Mouse (Mus musculus) cerebellum, adult 2 months (tissue): ENCODE data around the gene Rcbtb1. TPM values are rescaled to one million over a fixed set of nuclear protein-coding genes. Genes with fewer than 3 reads are reported as not detected.

ENCODE experiments used
- DNase-seq, 2 experiments: peaks; one replicate each; pipeline ENCODE4 v3.0.0; 2021
- H3K27ac ChIP-seq: fragments of 200-500 bp; 2 replicates; pipeline ENCODE4 v1.5.1; 2012; ENCODE audit warnings: low read length, control low read depth, inconsistent platforms; ENCODE audit not compliant: insufficient read depth
- H3K27me3 ChIP-seq: fragments of 200-500 bp; 2 replicates; pipeline ENCODE4 v1.6.1; 2012; ENCODE audit warnings: inconsistent platforms, mild to moderate bottlenecking, low read length, moderate library complexity; ENCODE audit not compliant: control insufficient read depth, insufficient read depth
- H3K4me1 ChIP-seq: fragments of 200-500 bp; 2 replicates; pipeline ENCODE4 v1.6.1; 2011; ENCODE audit warnings: low read length; ENCODE audit not compliant: control insufficient read depth, insufficient read depth
- H3K4me3 ChIP-seq: fragments of 200-500 bp; replicated peaks from 2 replicates; pipeline ENCODE3; 2011; ENCODE audit warnings: mild to moderate bottlenecking, low read depth, low read length, control low read depth; ENCODE audit not compliant: insufficient read depth
- CTCF ChIP-seq: fragments of 200-500 bp; IDR thresholded peaks from 2 replicates; pipeline ENCODE4 v1.5.1; 2011; ENCODE audit warnings: low read depth, mild to moderate bottlenecking, control low read depth, low read length, moderate library complexity, borderline replicate concordance; ENCODE audit not compliant: insufficient read depth
- POLR2A ChIP-seq: fragments of 200-500 bp; IDR thresholded peaks from 2 replicates; pipeline ENCODE4 v1.6.1; 2011; ENCODE audit warnings: low read length, control low read depth, borderline replicate concordance; ENCODE audit not compliant: insufficient read depth
- WGBS: fragments of 180-500 bp; shearing (Covaris S2); methylation state at CpG from one replicate; pipeline ENCODE4 v1.1.7; 2018; 5-methylcytosine and 5-hydroxymethylcytosine counted together
- polyA plus RNA-seq: library from polyadenylated mRNA; depleted of rRNA; stranded (reverse); fragments of >200 nt; gene quantifications from 2 replicates; pipeline ENCODE4 v1.2.3, GENCODE M21; 2012

Gene Rcbtb1
- polyA plus RNA-seq, 1 experiment, result 54.4 TPM

- no peak overlapping the region for H3K27ac ChIP-seq
- peaks cover 9% of the 10 kb centered on the region for H3K4me1 ChIP-seq
- no peak overlapping the region for H3K4me3 ChIP-seq
- H3K27me3 ChIP-seq, result no peaks in the 10 kb centered on the region
- 53% methylated on average over 7 of the region's 7 CpGs for WGBS
- TF ChIP-seq CTCF, result no peak
- no peak for TF ChIP-seq POLR2A
- DNase-seq, result no peak
Observed at GRCm38 (mm10) chr14:59205461-59205860, 4.5 kb downstream of the Rcbtb1 start.

DNA sequence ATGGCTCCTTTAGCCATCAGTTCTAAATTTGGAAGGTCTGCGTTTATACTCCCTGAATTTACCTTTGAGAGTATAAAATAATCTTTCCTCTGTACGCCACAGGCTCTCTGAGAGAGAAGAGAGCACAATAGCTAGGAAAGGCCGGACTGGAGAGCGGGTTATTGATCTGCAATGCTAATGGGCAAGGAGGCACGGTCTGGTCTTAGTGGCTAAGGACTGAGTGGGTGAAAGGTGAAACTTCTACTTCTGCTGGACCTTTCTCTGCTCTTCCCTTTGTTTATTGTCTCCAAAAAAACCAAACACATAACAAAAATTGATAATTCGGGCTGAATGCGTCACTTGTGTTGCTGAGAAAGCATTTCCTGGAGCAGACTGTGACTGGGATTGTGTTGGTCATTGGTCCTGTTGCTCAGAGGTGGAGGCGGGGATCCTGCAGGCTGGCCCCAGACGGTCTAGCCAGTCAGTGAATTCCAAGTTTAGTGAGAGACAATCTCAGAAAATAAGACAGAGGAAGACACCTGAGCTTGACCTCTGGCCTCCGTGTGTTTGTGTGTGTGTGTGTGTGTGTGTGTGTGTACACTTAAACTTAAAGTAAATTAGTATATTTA, 5.1 kb downstream of the Rcbtb1 start:
- no peaks in the 10 kb centered on the region for H3K27me3 ChIP-seq
- peaks cover 9% of the 10 kb centered on the region for H3K4me1 ChIP-seq
- TF ChIP-seq POLR2A (no peak), CTCF (no peak)
- no peak overlapping the region for H3K4me3 ChIP-seq
- H3K27ac ChIP-seq, result no peak overlapping the region
- no peak for DNase-seq
- WGBS, result 73% methylated on average over 10 of the region's 10 CpGs

- Histone ChIP-seq H3K4me3 (no peak overlapping the region), H3K27me3 (no peaks in the 10 kb centered on the region), H3K27ac (no peak overlapping the region), H3K4me1 (peaks cover 9% of the 10 kb centered on the region)
- WGBS, result 88% methylated on average over 7 of the region's 7 CpGs
- DNase-seq, result no peak
- TF ChIP-seq CTCF (no peak), POLR2A (no peak)
Observed at GRCm38 (mm10) chr14:59209003-59209402, 8.0 kb downstream of the Rcbtb1 start.

DNA sequence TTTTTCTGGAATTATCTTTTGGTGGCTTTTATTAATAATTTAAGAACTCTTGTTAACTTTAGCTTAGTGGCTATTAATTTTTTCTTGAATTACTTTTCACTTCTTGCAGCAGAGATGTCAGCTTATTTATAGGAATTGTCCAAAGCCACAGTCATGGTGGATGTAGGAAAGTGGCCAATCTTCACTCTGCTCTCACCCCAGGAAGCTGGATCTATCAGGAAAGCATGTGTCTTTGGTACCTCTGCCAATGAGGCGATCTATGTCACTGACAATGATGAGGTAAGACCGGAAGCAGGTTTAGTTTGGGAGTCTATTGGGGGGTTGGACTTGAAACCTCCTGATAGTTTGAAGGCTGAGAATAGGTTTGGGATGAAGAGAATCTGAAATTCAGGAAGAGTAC, 8.8 kb downstream of the Rcbtb1 start:
- DNase-seq, result peak in 1 of 2 experiments; percentile 62
- WGBS, result 10% methylated on average over 2 of the region's 2 CpGs
- TF ChIP-seq POLR2A, result no peak
- no peak for TF ChIP-seq CTCF

GRCm38 (mm10) chr14:59219241-59219640, 18.2 kb downstream of the Rcbtb1 start:
- Histone ChIP-seq H3K27ac (no peak overlapping the region), H3K4me3 (no peak overlapping the region), H3K27me3 (no peaks in the 10 kb centered on the region), H3K4me1 (no peaks in the 10 kb centered on the region; the same call in 1 of the 2 replicates)
- 44% methylated on average over 3 of the region's 3 CpGs for WGBS
- TF ChIP-seq CTCF (no peak), POLR2A (no peak)
- no peak for DNase-seq

More for the DNA sequence above, 8.8 kb downstream of the Rcbtb1 start:
- Histone ChIP-seq H3K27ac (no peak overlapping the region), H3K4me3 (no peak overlapping the region), H3K27me3 (no peaks in the 10 kb centered on the region), H3K4me1 (peaks cover 9% of the 10 kb centered on the region)

- Histone ChIP-seq H3K27me3 (no peaks in the 10 kb centered on the region), H3K4me1 (no peaks in the 10 kb centered on the region), H3K4me3 (no peak overlapping the region), H3K27ac (no peak overlapping the region)
- TF ChIP-seq POLR2A (no peak), CTCF (no peak)
- no peak for DNase-seq
- WGBS, result 91% methylated on average over 11 of the region's 11 CpGs
Observed at GRCm38 (mm10) chr14:59226240-59226639, 25.2 kb downstream of the Rcbtb1 start.

GRCm38 (mm10) chr14:59229822-59230221, 28.8 kb downstream of the Rcbtb1 start:
- Histone ChIP-seq H3K27ac (no peak overlapping the region), H3K4me1 (no peaks in the 10 kb centered on the region), H3K27me3 (no peaks in the 10 kb centered on the region), H3K4me3 (no peak overlapping the region)
- no peak for DNase-seq
- 85% methylated on average over 3 of the region's 3 CpGs for WGBS
- TF ChIP-seq CTCF, result peak; percentile 24; the same call in 1 of the 2 replicates
- no peak for TF ChIP-seq POLR2A

GRCm38 (mm10) chr14:59230331-59230966, 29.4 kb downstream of the Rcbtb1 start:
- no peak for TF ChIP-seq CTCF
- no peak for TF ChIP-seq POLR2A
- H3K27ac ChIP-seq, result no peak overlapping the region

More at GRCm38 (mm10) chr14:59230331-59230966, 29.4 kb downstream of the Rcbtb1 start:
- Histone ChIP-seq H3K4me3 (no peak overlapping the region), H3K4me1 (no peaks in the 10 kb centered on the region), H3K27me3 (no peaks in the 10 kb centered on the region)
- 60% methylated on average over 21 of the region's 21 CpGs for WGBS
- no peak for DNase-seq
